ENCODE assay signal across 8 mouse cellular contexts in genomic region chr11:53706934-53707717, GRCm38 (mm10). TPM values are rescaled to one million over a fixed set of nuclear protein-coding genes. Genes with fewer than 3 reads are reported as not detected.
DNase-seq lines count a peak whose midpoint lies in the region; ATAC-seq and TF ChIP-seq lines count a peak whose summit lies in the region.

TSS of gene Rad50 (minus strand) at chr11:53707319.

- 4% methylated on average over 55 of the region's 55 CpGs for WGBS in forebrain, embryonic 12.5 days
- 3% methylated on average over 55 of the region's 55 CpGs for WGBS in heart, postnatal 0 days
- WGBS in liver, embryonic 16.5 days (ENCODE audit: insufficient replicate concordance): 2% methylated on average over 55 of the region's 55 CpGs
- 4% methylated on average over 55 of the region's 55 CpGs for WGBS in neural tube, embryonic 13.5 days

- peaks cover 9% of the 10 kb centered on the region for H3K27me3 ChIP-seq in E14TG2a.4 (ENCODE audit: insufficient read depth, low read length)
- no peaks in the 10 kb centered on the region for H3K27me3 ChIP-seq in forebrain, embryonic 12.5 days
- H3K27me3 ChIP-seq in heart, postnatal 0 days (ENCODE audit: control insufficient read depth, insufficient read depth, low read length): no peaks in the 10 kb centered on the region
- no peaks in the 10 kb centered on the region for H3K27me3 ChIP-seq in liver, embryonic 16.5 days (ENCODE audit: control insufficient read depth, insufficient read depth, low read depth, low read length)
- no peaks in the 10 kb centered on the region for H3K27me3 ChIP-seq in neural tube, embryonic 13.5 days
- H3K27me3 ChIP-seq in testis, adult 2 months (ENCODE audit: control insufficient read depth, insufficient read depth, low read length): no peaks in the 10 kb centered on the region

- TF ChIP-seq EP300 in heart, postnatal 0 days (IDR thresholded peaks at IDR 0.05; ENCODE audit: low read depth): no peak

- peaks cover 12% of the 10 kb centered on the region; the same call in 1 of the 2 replicates for H3K4me1 ChIP-seq in E14TG2a.4 (replicated peaks; ENCODE audit: low read depth, low read length)
- H3K4me1 ChIP-seq in forebrain, embryonic 12.5 days: peaks cover 11% of the 10 kb centered on the region; the same call in 1 of the 2 replicates
- no peaks in the 10 kb centered on the region for H3K4me1 ChIP-seq in heart, postnatal 0 days (ENCODE audit: control insufficient read depth, insufficient read depth)
- H3K4me1 ChIP-seq in liver, embryonic 16.5 days (ENCODE audit: control insufficient read depth, low read depth, low read length): peaks cover 7% of the 10 kb centered on the region
- H3K4me1 ChIP-seq in neural tube, embryonic 13.5 days (replicated peaks): peaks cover 8% of the 10 kb centered on the region
- H3K4me1 ChIP-seq in testis, adult 2 months (ENCODE audit: control insufficient read depth, insufficient read depth, low read length): peaks cover 2% of the 10 kb centered on the region; the same call in 1 of the 2 replicates

- peak; percentile 98 for TF ChIP-seq POLR2A in testis, adult 2 months (IDR thresholded peaks at IDR 0.05; ENCODE audit: control insufficient read depth, low read depth, low read length)

- no peaks in the 10 kb centered on the region for H3K9me3 ChIP-seq in E14TG2a.4 (ENCODE audit: low read length)
- H3K9me3 ChIP-seq in forebrain, embryonic 12.5 days: no peaks in the 10 kb centered on the region
- no peaks in the 10 kb centered on the region for H3K9me3 ChIP-seq in heart, postnatal 0 days (replicated peaks; ENCODE audit: control insufficient read depth, low read length)
- H3K9me3 ChIP-seq in liver, embryonic 16.5 days (replicated peaks; ENCODE audit: control insufficient read depth, low read length): no peaks in the 10 kb centered on the region
- H3K9me3 ChIP-seq in neural tube, embryonic 13.5 days: no peaks in the 10 kb centered on the region

- peak within 1 kb of the TSS; percentile 86 for H3K4me3 ChIP-seq in E14TG2a.4 (replicated peaks; ENCODE audit: low read length)
- H3K4me3 ChIP-seq in forebrain, embryonic 12.5 days (replicated peaks): peak within 1 kb of the TSS; percentile 71
- peak within 1 kb of the TSS; percentile 56 for H3K4me3 ChIP-seq in heart, postnatal 0 days (ENCODE audit: low read depth, low read length)
- H3K4me3 ChIP-seq in liver, embryonic 16.5 days (ENCODE audit: low read depth, low read length): peak within 1 kb of the TSS; percentile 82
- H3K4me3 ChIP-seq in neural tube, embryonic 13.5 days: peak within 1 kb of the TSS; percentile 58
- peak within 1 kb of the TSS; percentile 99 for H3K4me3 ChIP-seq in testis, adult 2 months (ENCODE audit: control insufficient read depth, low read depth, low read length)

- no peak for TF ChIP-seq CTCF in E14TG2a.4 (conservative IDR thresholded peaks at IDR 0.05; ENCODE audit: low read length)
- TF ChIP-seq CTCF in heart, postnatal 0 days (IDR thresholded peaks at IDR 0.05; ENCODE audit: low read depth): no peak
- TF ChIP-seq CTCF in testis, adult 2 months (IDR thresholded peaks at IDR 0.05; ENCODE audit: control insufficient read depth, insufficient read depth, insufficient replicate concordance, low read depth, low read length): no peak

- peak; percentile 88 for DNase-seq in c-Kit-positive CD71-positive TER-119-positive erythroid progenitor cells, embryonic 14.5 days (ENCODE audit: low spot score)
- peak; percentile 92 for DNase-seq in heart, postnatal 0 days (ENCODE audit: low spot score)
- peak; percentile 95 to 97 for DNase-seq in kidney, postnatal 4 days

- H3K36me3 ChIP-seq in E14TG2a.4 (ENCODE audit: insufficient read depth, low read length): peaks cover 20% of the 10 kb centered on the region
- no peaks in the 10 kb centered on the region for H3K36me3 ChIP-seq in forebrain, embryonic 12.5 days (replicated peaks)
- H3K36me3 ChIP-seq in heart, postnatal 0 days (replicated peaks; ENCODE audit: control insufficient read depth, insufficient read depth, low read length): no peaks in the 10 kb centered on the region; the same call in 1 of the 2 replicates
- H3K36me3 ChIP-seq in liver, embryonic 16.5 days (ENCODE audit: control insufficient read depth, insufficient read depth): no peaks in the 10 kb centered on the region
- no peaks in the 10 kb centered on the region for H3K36me3 ChIP-seq in neural tube, embryonic 13.5 days
- H3K36me3 ChIP-seq in testis, adult 2 months (ENCODE audit: control insufficient read depth, insufficient read depth, low read length): no peaks in the 10 kb centered on the region

- peak within 1 kb of the TSS; percentile 65 for H3K9ac ChIP-seq in forebrain, embryonic 12.5 days
- H3K9ac ChIP-seq in heart, postnatal 0 days (replicated peaks; ENCODE audit: low read depth, low read length): peak within 1 kb of the TSS; percentile 60
- peak within 1 kb of the TSS; percentile 82 for H3K9ac ChIP-seq in liver, embryonic 16.5 days (ENCODE audit: low read depth, low read length)
- H3K9ac ChIP-seq in neural tube, embryonic 13.5 days: peak within 1 kb of the TSS; percentile 68

- peak within 1 kb of the TSS; percentile 91 for H3K4me2 ChIP-seq in forebrain, embryonic 12.5 days
- H3K4me2 ChIP-seq in heart, postnatal 0 days (ENCODE audit: low read depth, low read length): peak within 1 kb of the TSS; percentile 77
- peak within 1 kb of the TSS; percentile 93 for H3K4me2 ChIP-seq in liver, embryonic 16.5 days (ENCODE audit: low read depth, low read length)
- peak within 1 kb of the TSS; percentile 98 for H3K4me2 ChIP-seq in neural tube, embryonic 13.5 days

- H3K27ac ChIP-seq in forebrain, embryonic 12.5 days: peak within 1 kb of the TSS; percentile 67
- peak within 1 kb of the TSS; percentile 73 for H3K27ac ChIP-seq in heart, postnatal 0 days (ENCODE audit: low read depth)
- peak within 1 kb of the TSS; percentile 83 for H3K27ac ChIP-seq in liver, embryonic 16.5 days (ENCODE audit: low read length)
- no peak within 1 kb of the TSS; the same call in 1 of the 2 replicates for H3K27ac ChIP-seq in neural tube, embryonic 13.5 days (replicated peaks)
- peak within 1 kb of the TSS; percentile 96 for H3K27ac ChIP-seq in testis, adult 2 months (ENCODE audit: control insufficient read depth, insufficient read depth, low read depth, low read length)

- ATAC-seq in forebrain, embryonic 12.5 days (ENCODE audit: low FRiP score): peak; percentile 94
- peak; percentile 98 for ATAC-seq in heart, postnatal 0 days (ENCODE audit: insufficient read depth, low read depth)
- peak; percentile 97 for ATAC-seq in liver, embryonic 16.5 days (ENCODE audit: low read depth)
- peak; percentile 99 for ATAC-seq in neural tube, embryonic 13.5 days (ENCODE audit: low read depth)

RNA-seq across cellular contexts. Expression of gene Rad50, which starts in this region (rescaled TPM):
- polyA plus RNA-seq in forebrain, embryonic 12.5 days (2016; fragmentation: Nextera tagmentation; extraction: Ambion mirVana): 23.4 and 24.6 TPM in 2 replicates
- total RNA-seq in heart, postnatal 0 days (2014; rRNA removed; ENCODE audit: low replicate concordance): 4.6 and 5.9 TPM in 2 replicates
- 13.5 and 14.9 TPM in 2 replicates for polyA plus RNA-seq in heart, postnatal 0 days (2015; fragmentation: Nextera tagmentation; extraction: Ambion mirVana)
- 12.4 and 12.9 TPM in 2 replicates for polyA plus RNA-seq in liver, embryonic 16.5 days (2015; fragmentation: Nextera tagmentation; extraction: Ambion mirVana)
- polyA plus RNA-seq in neural tube, embryonic 13.5 days (2015; fragmentation: Nextera tagmentation; extraction: Ambion mirVana): 11.9 and 12.6 TPM in 2 replicates
- polyA plus RNA-seq in testis, adult 2 months (2012; rRNA removed): 3.0 and 3.2 TPM in 2 replicates
